Mouse (Mus musculus) bone marrow, adult 2 months (tissue): Measurements from ENCODE around the gene Cdc42bpa.

Experiments
- CTCF ChIP-seq: fragments of 200-500 bp; IDR thresholded peaks from 2 replicates; pipeline ENCODE4 v1.5.1; 2011; ENCODE audit warnings: low read length, control low read depth; ENCODE audit not compliant: control insufficient read depth, insufficient read depth
- POLR2A ChIP-seq: fragments of 200-500 bp; IDR thresholded peaks from 2 replicates; pipeline ENCODE4 v1.6.1; 2011; ENCODE audit warnings: low read depth, mild to moderate bottlenecking, control low read depth, low read length, borderline replicate concordance; ENCODE audit not compliant: control insufficient read depth

DNA sequence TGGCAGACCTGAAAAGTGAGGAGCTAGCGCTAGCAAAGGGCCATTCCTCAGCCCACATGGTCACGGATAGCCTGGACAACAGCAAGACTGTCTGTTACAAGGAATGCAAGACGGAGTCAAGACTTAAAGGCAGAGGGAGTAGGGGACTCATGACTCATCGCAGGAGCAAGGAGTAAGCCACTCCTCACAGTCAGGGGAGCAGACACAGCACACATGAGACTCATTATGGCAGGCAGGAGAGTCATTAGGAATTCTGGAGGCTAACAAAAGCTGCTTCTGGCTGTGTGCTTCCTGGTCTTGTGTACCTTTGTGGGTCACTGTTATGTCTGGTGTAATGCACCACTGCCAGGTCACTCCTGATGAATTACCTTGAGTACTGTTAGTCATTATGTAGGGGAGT is 178.9 kb downstream of the Cdc42bpa start:
- TF ChIP-seq POLR2A (no peak), CTCF (no peak)
